Comparison of ENCODE assay signal across 7 mouse cellular contexts in genomic region chr8:85026670-85027515, GRCm38 (mm10). TPM values are rescaled to one million over a fixed set of nuclear protein-coding genes. Genes with fewer than 3 reads are reported as not detected.
DNase-seq lines count a peak whose midpoint lies in the region; ATAC-seq lines count a peak whose summit lies in the region.

TSS of gene Trir (plus strand) at chr8:85026823.

- under 1% methylated on average over 69 of the region's 75 CpGs for WGBS in embryonic facial prominence, embryonic 11.5 days
- under 1% methylated on average over 75 of the region's 75 CpGs for WGBS in limb, embryonic 11.5 days
- WGBS in midbrain, embryonic 14.5 days, result under 1% methylated on average over 71 of the region's 75 CpGs

- H3K4me3 ChIP-seq in embryonic facial prominence, embryonic 11.5 days (ENCODE audit: low read depth, low read length), result peak within 1 kb of the TSS; percentile 98
- H3K4me3 ChIP-seq in limb, embryonic 11.5 days (ENCODE audit: low read depth, low read length), result peak within 1 kb of the TSS; percentile 99
- H3K4me3 ChIP-seq in midbrain, embryonic 14.5 days (replicated peaks; ENCODE audit: low read depth, low read length), result peak within 1 kb of the TSS; percentile 99

- DNase-seq in adrenal gland, postnatal 14 days, result peak; percentile 98
- peak; percentile 97 for DNase-seq in embryonic facial prominence, embryonic 11.5 days (ENCODE audit: low spot score)
- DNase-seq in heart, adult 11 months, result peak; percentile 100
- peak; percentile 99 for DNase-seq in kidney, adult 18-20 months
- peak; percentile 96 for DNase-seq in limb, embryonic 11.5 days (ENCODE audit: low spot score)
- peak; percentile 98 for DNase-seq in midbrain, embryonic 14.5 days
- peak; percentile 93 to 94 for DNase-seq in spleen, adult 18-20 months

- peak within 1 kb of the TSS; percentile 99 for H3K9ac ChIP-seq in embryonic facial prominence, embryonic 11.5 days (replicated peaks; ENCODE audit: low read length)
- peak within 1 kb of the TSS; percentile 99 for H3K9ac ChIP-seq in limb, embryonic 11.5 days (ENCODE audit: low read length)
- H3K9ac ChIP-seq in midbrain, embryonic 14.5 days (replicated peaks; ENCODE audit: low read length), result peak within 1 kb of the TSS; percentile 96

- peak within 1 kb of the TSS; percentile 59 for H3K4me2 ChIP-seq in embryonic facial prominence, embryonic 11.5 days (ENCODE audit: low read depth, low read length)
- peak within 1 kb of the TSS; percentile 81 for H3K4me2 ChIP-seq in limb, embryonic 11.5 days (ENCODE audit: low read depth, severe bottlenecking)
- H3K4me2 ChIP-seq in midbrain, embryonic 14.5 days (ENCODE audit: low read length), result peak within 1 kb of the TSS; percentile 90

- H3K9me3 ChIP-seq in embryonic facial prominence, embryonic 11.5 days (replicated peaks; ENCODE audit: control insufficient read depth, low read length), result no peaks in the 10 kb centered on the region
- no peaks in the 10 kb centered on the region for H3K9me3 ChIP-seq in limb, embryonic 11.5 days (ENCODE audit: control insufficient read depth, low read length)
- H3K9me3 ChIP-seq in midbrain, embryonic 14.5 days (ENCODE audit: control insufficient read depth, low read length), result no peaks in the 10 kb centered on the region

- no peaks in the 10 kb centered on the region for H3K27me3 ChIP-seq in embryonic facial prominence, embryonic 11.5 days (ENCODE audit: control insufficient read depth, insufficient read depth, low read length)
- no peaks in the 10 kb centered on the region for H3K27me3 ChIP-seq in limb, embryonic 11.5 days (ENCODE audit: control insufficient read depth, insufficient read depth, low read length)
- H3K27me3 ChIP-seq in midbrain, embryonic 14.5 days (ENCODE audit: control insufficient read depth, insufficient read depth, low read length), result no peaks in the 10 kb centered on the region

- peaks cover 2% of the 10 kb centered on the region; the same call in 1 of the 2 replicates for H3K36me3 ChIP-seq in embryonic facial prominence, embryonic 11.5 days (replicated peaks; ENCODE audit: control insufficient read depth, insufficient read depth, low read depth, low read length)
- H3K36me3 ChIP-seq in limb, embryonic 11.5 days (ENCODE audit: control insufficient read depth, insufficient read depth, low read length), result peaks cover 23% of the 10 kb centered on the region
- peaks cover 45% of the 10 kb centered on the region for H3K36me3 ChIP-seq in midbrain, embryonic 14.5 days (ENCODE audit: control insufficient read depth, insufficient read depth, low read length)

- peak within 1 kb of the TSS; percentile 80 for H3K27ac ChIP-seq in embryonic facial prominence, embryonic 11.5 days (replicated peaks; ENCODE audit: low read depth, low read length)
- peak within 1 kb of the TSS; percentile 82 for H3K27ac ChIP-seq in limb, embryonic 11.5 days (replicated peaks; ENCODE audit: low read depth, low read length)
- H3K27ac ChIP-seq in midbrain, embryonic 14.5 days (replicated peaks; ENCODE audit: low read depth, low read length), result peak within 1 kb of the TSS; percentile 85

- H3K4me1 ChIP-seq in embryonic facial prominence, embryonic 11.5 days (ENCODE audit: control insufficient read depth, insufficient read depth, low read length), result peaks cover 4% of the 10 kb centered on the region; the same call in 1 of the 2 replicates
- H3K4me1 ChIP-seq in limb, embryonic 11.5 days (ENCODE audit: control insufficient read depth, insufficient read depth, low read length), result peaks cover 11% of the 10 kb centered on the region; the same call in 1 of the 2 replicates
- H3K4me1 ChIP-seq in midbrain, embryonic 14.5 days (ENCODE audit: control insufficient read depth, insufficient read depth, low read length), result peaks cover 36% of the 10 kb centered on the region

- ATAC-seq in embryonic facial prominence, embryonic 11.5 days (replicated peaks; ENCODE audit: insufficient number of reproducible peaks, low FRiP score, low TSS enrichment, low read depth), result peak; percentile 67; the same call in 1 of the 2 replicates
- ATAC-seq in limb, embryonic 11.5 days (ENCODE audit: insufficient number of reproducible peaks, low FRiP score, low TSS enrichment, low read depth), result peak; percentile 86
- ATAC-seq in midbrain, embryonic 14.5 days (ENCODE audit: low FRiP score, low TSS enrichment), result peak; percentile 80

RNA-seq across cellular contexts. Expression of gene Trir, which starts in this region (rescaled TPM):
- total RNA-seq in adrenal gland, postnatal 14 days (2021), result 154 and 161 TPM in 2 replicates
- 172 and 178 TPM in 2 replicates for polyA plus RNA-seq in embryonic facial prominence, embryonic 11.5 days (2014; fragmentation: Nextera tagmentation; extraction: Ambion mirVana)
- polyA plus RNA-seq in limb, embryonic 11.5 days (2014; fragmentation: Nextera tagmentation; extraction: Ambion mirVana), result 194 and 197 TPM in 2 replicates
- 157 and 191 TPM in 2 replicates for polyA plus RNA-seq in midbrain, embryonic 14.5 days (2014; fragmentation: Nextera tagmentation; extraction: Ambion mirVana)

Comparison
In these comparisons a context has a peak if more than half of its experiments do, and no peak if none do; other contexts are left out.
1. Peak in every context shown above with its lines: DNase-seq, ATAC-seq, H3K4me3 ChIP-seq and H3K27ac ChIP-seq.